Mouse (Mus musculus) stomach, postnatal 0 days (tissue): ENCODE measurements around the gene Arhgap22. TPM values are rescaled to one million over a fixed set of nuclear protein-coding genes. Genes with fewer than 3 reads are reported as not detected.

ENCODE experiments used
- ATAC-seq: fragments of 200-750 bp; cut with Nextera tagmentation; 2 replicates; pipeline ENCODE4 v1.8.0; 2017; ENCODE audit not compliant: low FRiP score, low TSS enrichment
- DNase-seq: peaks from one replicate; pipeline ENCODE4 v3.0.0-alpha.2; 2016; ENCODE audit warnings: low spot score
- H3K27ac ChIP-seq: fragments of 300-500 bp; sonication (generic); replicated peaks from 2 replicates; pipeline ENCODE4 v1.5.1; 2014; ENCODE audit warnings: mild to moderate bottlenecking, control low read depth
- H3K27me3 ChIP-seq: fragments of 300-500 bp; sonication (generic); 2 replicates; pipeline ENCODE4 v1.6.1; 2014; ENCODE audit warnings: low read length; ENCODE audit not compliant: control insufficient read depth, insufficient read depth
- H3K36me3 ChIP-seq: fragments of 300-500 bp; sonication (generic); 2 replicates; pipeline ENCODE4 v1.6.1; 2014; ENCODE audit warnings: low read length, mixed read lengths; ENCODE audit not compliant: control insufficient read depth, insufficient read depth
- H3K4me1 ChIP-seq: fragments of 300-500 bp; sonication (generic); replicated peaks from 2 replicates; pipeline ENCODE4 v1.6.1; 2014; ENCODE audit warnings: antibody characterized with exemption; ENCODE audit not compliant: control insufficient read depth, insufficient read depth
- H3K4me2 ChIP-seq: fragments of 300-500 bp; sonication (generic); replicated peaks from 2 replicates; pipeline ENCODE4 v1.6.1; 2014; ENCODE audit warnings: low read depth, mild to moderate bottlenecking, control low read depth, moderate library complexity
- H3K4me3 ChIP-seq: fragments of 300-500 bp; sonication (generic); 2 replicates; pipeline ENCODE4 v1.5.1; 2014; ENCODE audit warnings: low read depth, low read length, control low read depth
- H3K9ac ChIP-seq: fragments of 300-500 bp; sonication (generic); 2 replicates; pipeline ENCODE4 v1.6.1; 2014; ENCODE audit warnings: mild to moderate bottlenecking, low read length, control low read depth, mixed read lengths
- H3K9me3 ChIP-seq: fragments of 300-500 bp; sonication (generic); 2 replicates; pipeline ENCODE4 v1.6.1; 2016; ENCODE audit warnings: low read length; ENCODE audit not compliant: control insufficient read depth
- CTCF ChIP-seq: IDR thresholded peaks from 2 replicates; pipeline ENCODE4 v1.5.1; 2016; ENCODE audit warnings: antibody characterized with exemption, low read depth, mild to moderate bottlenecking, moderate library complexity
- EP300 ChIP-seq: optimal IDR thresholded peaks from 2 replicates; pipeline ENCODE3; 2016; ENCODE audit warnings: antibody characterized with exemption
- WGBS: fragments of 180-500 bp; shearing (Covaris S2); extraction: QIAGEN DNeasy Blood & Tissue Kit; methylation state at CpG from one replicate; pipeline ENCODE4 v1.1.7; 2014; 5-methylcytosine and 5-hydroxymethylcytosine counted together
- polyA plus RNA-seq: library from polyadenylated mRNA; unstranded; fragments of >200 nt; fragmentation: Nextera tagmentation; extraction: Ambion mirVana; gene quantifications from 2 replicates; pipeline ENCODE4 v1.2.1, GENCODE M21; 2015

Gene Arhgap22
- polyA plus RNA-seq, 1 experiment from 2014 or later = 6.5 TPM

GRCm38 (mm10) chr14:33194241-33194640 is 19.6 kb upstream of the Arhgap22 start:
- Histone ChIP-seq H3K27me3 (no peaks in the 10 kb centered on the region), H3K4me1 (no peaks in the 10 kb centered on the region), H3K9me3 (no peaks in the 10 kb centered on the region), H3K9ac (no peak overlapping the region), H3K4me2 (no peak overlapping the region), H3K27ac (no peak overlapping the region), H3K36me3 (no peaks in the 10 kb centered on the region), H3K4me3 (no peak overlapping the region)
- WGBS = 75% methylated on average over 3 of the region's 3 CpGs
- DNase-seq = no peak
- no peak for TF ChIP-seq EP300
- no peak for TF ChIP-seq CTCF
- ATAC-seq = no peak

DNA sequence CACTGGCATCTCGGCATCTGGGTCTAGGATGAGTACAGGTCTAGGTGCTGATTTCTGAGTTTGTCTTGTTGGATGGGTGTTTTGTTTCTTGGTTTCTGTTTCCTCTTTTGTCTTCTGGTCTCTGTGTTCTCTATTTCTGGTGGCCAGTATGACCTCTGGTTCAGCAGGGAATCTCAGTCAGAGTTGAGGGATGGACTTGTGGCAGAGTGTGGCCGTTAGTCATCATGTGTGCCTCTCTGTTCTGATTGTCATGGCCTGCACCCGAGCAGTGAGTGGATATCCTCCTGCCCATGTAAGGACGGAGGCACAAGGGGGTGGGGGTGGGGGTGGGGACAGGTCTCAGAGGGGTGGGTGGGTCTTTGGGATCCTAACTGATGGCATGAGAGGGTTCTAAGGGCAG is 11.7 kb upstream of the Arhgap22 start:
- no peak overlapping the region for H3K27ac ChIP-seq
- H3K4me1 ChIP-seq = no peaks in the 10 kb centered on the region
- H3K9me3 ChIP-seq = no peaks in the 10 kb centered on the region
- no peaks in the 10 kb centered on the region for H3K27me3 ChIP-seq
- no peaks in the 10 kb centered on the region for H3K36me3 ChIP-seq
- H3K4me3 ChIP-seq = no peak overlapping the region
- TF ChIP-seq EP300 = no peak
- TF ChIP-seq CTCF = no peak
- DNase-seq (no peak), ATAC-seq (no peak)
- no peak overlapping the region for H3K4me2 ChIP-seq
- no peak overlapping the region for H3K9ac ChIP-seq
- 73% methylated on average over 4 of the region's 4 CpGs for WGBS

- Histone ChIP-seq H3K27me3 (no peaks in the 10 kb centered on the region), H3K4me3 (no peak overlapping the region), H3K27ac (no peak overlapping the region), H3K4me1 (no peaks in the 10 kb centered on the region), H3K9me3 (no peaks in the 10 kb centered on the region), H3K9ac (no peak overlapping the region), H3K4me2 (no peak overlapping the region), H3K36me3 (no peaks in the 10 kb centered on the region)
- 74% methylated on average over 6 of the region's 6 CpGs for WGBS
- ATAC-seq = no peak
- DNase-seq = no peak
- TF ChIP-seq EP300 (no peak), CTCF (no peak)
Observed at GRCm38 (mm10) chr14:33202885-33203284, 10.9 kb upstream of the Arhgap22 start.

- 84% methylated on average over 14 of the region's 14 CpGs for WGBS
- H3K9ac ChIP-seq = no peak overlapping the region
Observed at GRCm38 (mm10) chr14:33203777-33204176, 10.0 kb upstream of the Arhgap22 start.

DNA sequence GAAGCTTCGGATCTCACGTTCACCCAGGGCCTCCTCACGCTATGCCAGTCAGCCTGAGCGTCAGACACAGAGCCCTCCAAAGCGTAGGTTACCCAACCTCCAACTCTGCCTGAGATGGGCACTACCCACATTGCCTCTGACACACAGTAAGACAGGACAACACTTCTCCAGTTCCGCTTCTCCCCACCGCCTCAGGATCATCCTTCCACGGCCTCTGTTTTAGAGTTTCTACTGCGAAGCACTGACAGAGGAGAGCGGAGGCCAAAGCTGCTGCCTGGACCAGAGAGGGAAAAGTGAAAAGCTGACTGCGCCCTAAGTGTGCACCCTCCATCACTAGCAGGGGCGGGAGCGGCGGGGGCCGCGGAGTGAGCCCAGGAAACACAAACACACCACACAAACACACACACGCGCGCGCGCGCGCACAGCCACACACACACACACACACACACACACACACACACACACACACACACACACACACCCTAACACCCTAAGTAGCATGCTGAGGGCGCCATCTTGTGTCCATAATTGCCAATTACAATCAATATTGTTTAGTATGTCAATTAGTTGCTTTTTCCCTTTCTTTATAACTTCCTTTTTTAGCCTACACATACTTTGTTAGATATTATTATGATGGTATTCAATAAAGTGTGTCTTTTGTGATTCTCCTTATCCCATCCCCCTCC is 8.4 kb upstream of the Arhgap22 start:
- TF ChIP-seq EP300 (no peak), CTCF (peak; percentile 86)
- no peaks in the 10 kb centered on the region for H3K36me3 ChIP-seq
- no peak overlapping the region for H3K27ac ChIP-seq
- WGBS = 39% methylated on average over 24 of the region's 24 CpGs
- peak overlapping the region; percentile 17; the same call in 1 of the 2 replicates for H3K4me2 ChIP-seq
- no peaks in the 10 kb centered on the region for H3K27me3 ChIP-seq
- ATAC-seq = peak; percentile 36; the same call in 1 of the 2 replicates
- no peaks in the 10 kb centered on the region for H3K4me1 ChIP-seq
- peak; percentile 37 for DNase-seq
- no peak overlapping the region for H3K9ac ChIP-seq
- H3K9me3 ChIP-seq = no peaks in the 10 kb centered on the region
- no peak overlapping the region for H3K4me3 ChIP-seq

More at GRCm38 (mm10) chr14:33203777-33204176, 10.0 kb upstream of the Arhgap22 start:
- Histone ChIP-seq H3K9me3 (no peaks in the 10 kb centered on the region), H3K27me3 (no peaks in the 10 kb centered on the region), H3K4me2 (no peak overlapping the region), H3K36me3 (no peaks in the 10 kb centered on the region), H3K27ac (no peak overlapping the region), H3K4me3 (no peak overlapping the region), H3K4me1 (no peaks in the 10 kb centered on the region)
- TF ChIP-seq CTCF (no peak), EP300 (no peak)
- DNase-seq = no peak
- ATAC-seq = no peak

DNA sequence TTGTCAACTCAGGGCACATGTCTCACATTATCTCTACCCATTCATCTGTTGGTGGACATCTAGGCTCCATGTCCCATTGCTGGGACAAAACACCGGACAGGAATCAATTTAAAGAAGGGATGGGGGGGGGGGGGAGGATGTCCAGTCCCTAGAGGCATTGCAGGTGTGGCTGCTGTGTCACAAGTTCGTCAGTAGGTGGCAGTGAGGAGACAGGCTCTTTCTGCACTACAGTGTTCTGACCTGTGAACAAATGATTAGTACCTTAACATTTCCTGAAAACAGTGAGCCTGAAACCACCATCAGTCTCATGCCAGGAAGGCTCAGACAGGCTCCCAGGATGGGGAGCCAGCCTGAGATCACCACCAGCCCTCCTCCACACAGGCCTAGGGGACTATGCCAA is 6.8 kb upstream of the Arhgap22 start:
- no peak overlapping the region for H3K27ac ChIP-seq
- WGBS = 12% methylated on average over 2 of the region's 2 CpGs
- ATAC-seq = peak; percentile 33; the same call in 1 of the 2 replicates

More for the DNA sequence above, 6.8 kb upstream of the Arhgap22 start:
- H3K9ac ChIP-seq = no peak overlapping the region
- H3K9me3 ChIP-seq = no peaks in the 10 kb centered on the region
- no peaks in the 10 kb centered on the region for H3K36me3 ChIP-seq
- peak; percentile 43 for DNase-seq
- no peaks in the 10 kb centered on the region for H3K27me3 ChIP-seq
- no peak overlapping the region for H3K4me2 ChIP-seq
- H3K4me1 ChIP-seq = no peaks in the 10 kb centered on the region
- H3K4me3 ChIP-seq = no peak overlapping the region
- peak; percentile 68 for TF ChIP-seq CTCF
- TF ChIP-seq EP300 = no peak
